Mouse (Mus musculus) kidney, adult 9 months (tissue): ENCODE measurements around the gene Slc3a1.
A peak's percentile ranks its signal among the peaks of the same experiment; 100 is the strongest.

Experiments used
- DNase-seq: peaks from one replicate; pipeline ENCODE4 v3.0.0; 2022

The Slc3a1 gene

GRCm38 (mm10) chr17:85028093-85028739 lies at the start of gene Slc3a1:
Gene Slc3a1, plus strand, starts transcription at chr17:85028376.
- peak; percentile 84 for DNase-seq

- no peak for DNase-seq
These were observed 46.5 kb upstream of the Slc3a1 start for GRCm38 (mm10) chr17:84981721-84982120.

GRCm38 (mm10) chr17:84982735-84983134 lies 45.4 kb upstream of the Slc3a1 start:
- DNase-seq: no peak

GRCm38 (mm10) chr17:84986368-84986767 lies 41.8 kb upstream of the Slc3a1 start:
- no peak for DNase-seq

GRCm38 (mm10) chr17:84987834-84988410 lies 40.3 kb upstream of the Slc3a1 start:
- DNase-seq: no peak

GRCm38 (mm10) chr17:84988514-84988913 lies 39.7 kb upstream of the Slc3a1 start:
- no peak for DNase-seq

- DNase-seq: no peak
These were observed 32.3 kb upstream of the Slc3a1 start for GRCm38 (mm10) chr17:84995844-84996243.

GRCm38 (mm10) chr17:84997639-84998038 lies 30.5 kb upstream of the Slc3a1 start:
- DNase-seq: no peak

GRCm38 (mm10) chr17:84999636-85000035 lies 28.5 kb upstream of the Slc3a1 start:
- DNase-seq: no peak

- no peak for DNase-seq
These were observed 14.7 kb upstream of the Slc3a1 start for GRCm38 (mm10) chr17:85013485-85013884.

GRCm38 (mm10) chr17:85014632-85015031 lies 13.5 kb upstream of the Slc3a1 start:
- no peak for DNase-seq

- no peak for DNase-seq
These were observed 9.8 kb upstream of the Slc3a1 start for GRCm38 (mm10) chr17:85018344-85018743.

- no peak for DNase-seq
These were observed 9.4 kb upstream of the Slc3a1 start for GRCm38 (mm10) chr17:85018794-85019193.

- DNase-seq: no peak
These were observed 7.8 kb upstream of the Slc3a1 start for GRCm38 (mm10) chr17:85020343-85020742.

- DNase-seq: peak; percentile 81
These were observed 4.7 kb upstream of the Slc3a1 start for GRCm38 (mm10) chr17:85023247-85024167.

GRCm38 (mm10) chr17:85024237-85024636 lies 3.9 kb upstream of the Slc3a1 start:
- no peak for DNase-seq

GRCm38 (mm10) chr17:85025151-85025550 lies 3.0 kb upstream of the Slc3a1 start:
- DNase-seq: no peak

GRCm38 (mm10) chr17:85026436-85026835 lies 1.7 kb upstream of the Slc3a1 start:
- DNase-seq: no peak

GRCm38 (mm10) chr17:85027247-85027646 lies 929 bp upstream of the Slc3a1 start:
- peak; percentile 63 for DNase-seq

- no peak for DNase-seq
These were observed 621 bp downstream of the Slc3a1 start for GRCm38 (mm10) chr17:85028797-85029196.

GRCm38 (mm10) chr17:85030651-85031050 lies 2.5 kb downstream of the Slc3a1 start:
- no peak for DNase-seq

GRCm38 (mm10) chr17:85033087-85033486 lies 4.9 kb downstream of the Slc3a1 start:
- no peak for DNase-seq

- no peak for DNase-seq
These were observed 5.9 kb downstream of the Slc3a1 start for GRCm38 (mm10) chr17:85034068-85034467.

GRCm38 (mm10) chr17:85037855-85038254 lies 9.7 kb downstream of the Slc3a1 start:
- no peak for DNase-seq
